11 mouse cellular contexts compared by ENCODE assay signal in the genomic region with DNA sequence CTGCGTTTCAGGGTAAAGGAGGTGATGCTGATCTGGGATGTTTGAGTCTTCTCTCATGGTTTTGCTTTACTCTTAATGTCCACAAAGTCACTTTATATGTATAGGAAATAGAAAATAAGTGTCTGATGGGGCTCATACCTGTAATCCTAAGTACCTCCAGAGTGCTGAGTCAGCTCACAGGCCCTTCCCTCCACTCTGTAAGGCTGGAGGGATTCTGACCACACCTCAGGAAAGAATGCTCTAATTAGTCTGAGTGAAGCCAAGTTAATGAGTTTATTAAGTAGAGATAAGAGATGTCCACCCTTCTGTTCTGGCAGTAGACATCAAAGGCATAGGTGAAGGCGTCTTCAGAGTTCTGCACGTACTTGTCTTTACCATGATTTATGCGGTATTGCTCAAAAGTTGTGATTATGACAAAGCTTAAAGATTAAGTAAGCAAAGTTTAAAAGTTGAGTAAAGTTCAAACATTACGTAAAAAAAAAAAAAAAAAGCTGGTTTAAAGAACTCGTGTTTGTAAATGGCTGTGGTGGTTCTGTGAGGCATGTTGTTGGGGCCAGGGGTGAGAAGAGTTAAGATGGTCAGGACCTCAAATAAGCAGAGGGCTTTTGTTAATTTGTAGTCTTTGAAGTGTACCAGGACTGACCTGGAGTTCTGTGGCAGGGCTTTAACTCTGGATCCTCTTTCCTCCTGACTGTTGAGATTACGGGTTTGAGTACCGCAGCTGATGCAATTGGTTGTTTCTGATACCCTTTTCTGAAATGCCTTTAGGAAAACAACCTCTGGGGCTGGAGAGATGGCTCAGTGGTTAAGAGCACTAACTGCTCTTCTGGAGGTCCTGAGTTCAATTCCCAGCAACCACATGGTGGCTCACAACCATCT. TPM values are rescaled to one million over a fixed set of nuclear protein-coding genes. Genes with fewer than 3 reads are reported as not detected.
DNase-seq lines count a peak whose midpoint lies in the region; ATAC-seq and TF ChIP-seq lines count a peak whose summit lies in the region.
"Had no signal": no experiment of that assay in that cellular context is flagged by ENCODE, and none has a peak within 500 bp of the region (broad histone marks: within the 10 kb centered on the region; RNA-seq: fewer than 3 reads in every experiment).

No protein-coding gene starts in this region.

- H3K9ac ChIP-seq in kidney, embryonic 15.5 days = no peak overlapping the region
- H3K9ac ChIP-seq in ES-E14 (ENCODE audit: insufficient read depth, low read depth, low read length, poor library complexity, severe bottlenecking) = no peak overlapping the region
- H3K9ac ChIP-seq in liver, embryonic 11.5 days (ENCODE audit: low read depth, low read length) = no peak overlapping the region

- TF ChIP-seq POLR2A in bone marrow macrophage, adult 2 months (IDR thresholded peaks at IDR 0.05; ENCODE audit: borderline replicate concordance, low read depth, low read length) = no peak

- H3K4me3 ChIP-seq in kidney, embryonic 15.5 days (replicated peaks) = no peak overlapping the region
- H3K4me3 ChIP-seq in ES-E14 (ENCODE audit: insufficient read depth in 1 of 2, low read depth in 1 of 2, low read length in 2 of 2, poor library complexity in 1 of 2, severe bottlenecking in 1 of 2) = peak overlapping the region in 1 of 2 experiments; percentile 67; a peak in 1 of 4 replicates
- H3K4me3 ChIP-seq in bone marrow macrophage, adult 2 months (ENCODE audit: insufficient read depth, low read length) = 0 out of 2 replicates have a peak overlapping the region, but pooled peaks have one; percentile 4
- H3K4me3 ChIP-seq in liver, embryonic 11.5 days (ENCODE audit: low read depth, low read length) = peak overlapping the region; percentile 52

- no peak for TF ChIP-seq CTCF in bone marrow macrophage, adult 2 months (IDR thresholded peaks at IDR 0.05; ENCODE audit: low read depth, low read length)

- H3K36me3 ChIP-seq in kidney, embryonic 15.5 days = no peaks in the 10 kb centered on the region
- no peaks in the 10 kb centered on the region for H3K36me3 ChIP-seq in ES-E14 (ENCODE audit: control insufficient read depth, insufficient read depth, low read length, poor library complexity, severe bottlenecking)
- no peaks in the 10 kb centered on the region for H3K36me3 ChIP-seq in liver, embryonic 11.5 days (ENCODE audit: control insufficient read depth, insufficient read depth, low read length)
- H3K36me3 ChIP-seq: forebrain, embryonic 12.5 days had no signal

- no peak for ATAC-seq in kidney, embryonic 15.5 days (replicated peaks; ENCODE audit: low FRiP score)
- ATAC-seq in liver, embryonic 11.5 days (replicated peaks; ENCODE audit: low FRiP score) = no peak

- H3K4me1 ChIP-seq in kidney, embryonic 15.5 days = peaks cover 43% of the 10 kb centered on the region
- H3K4me1 ChIP-seq in ES-E14 (ENCODE audit: control insufficient read depth in 2 of 2, insufficient read depth in 2 of 2, low read length in 2 of 2, poor library complexity in 1 of 2) = peaks cover 7 to 8% of the 10 kb centered on the region in 2 experiments; a peak in 2 of 4 replicates
- peaks cover 38% of the 10 kb centered on the region for H3K4me1 ChIP-seq in bone marrow macrophage, adult 2 months (ENCODE audit: control insufficient read depth, insufficient read depth, low read length)
- H3K4me1 ChIP-seq in liver, embryonic 11.5 days (replicated peaks; ENCODE audit: control insufficient read depth, insufficient read depth, low read length) = peaks cover 77% of the 10 kb centered on the region

- in situ Hi-C loops in ES-E14 (cut with MboI; ENCODE audit: low sequenced_read_pairs in 2 of 2, unreplicated experiment in 2 of 2) = no loop called here

- H3K4me2 ChIP-seq in kidney, embryonic 15.5 days = peak overlapping the region; percentile 88
- peak overlapping the region; percentile 91 for H3K4me2 ChIP-seq in liver, embryonic 11.5 days

- H3K27ac ChIP-seq in kidney, embryonic 15.5 days = peak overlapping the region; percentile 86; the same call in 1 of the 2 replicates
- no peak overlapping the region; the same call in 1 of the 2 replicates for H3K27ac ChIP-seq in ES-E14 (ENCODE audit: insufficient read depth, low read depth, low read length, poor library complexity, severe bottlenecking)
- no peak overlapping the region for H3K27ac ChIP-seq in bone marrow macrophage, adult 2 months (ENCODE audit: insufficient read depth, low read depth, low read length)
- peak overlapping the region; percentile 95 for H3K27ac ChIP-seq in liver, embryonic 11.5 days (ENCODE audit: low read depth, low read length)

- no peaks in the 10 kb centered on the region for H3K9me3 ChIP-seq in kidney, embryonic 15.5 days (replicated peaks)
- no peaks in the 10 kb centered on the region for H3K9me3 ChIP-seq in ES-E14 (ENCODE audit: control insufficient read depth, insufficient read depth, low read depth, low read length)
- H3K9me3 ChIP-seq in liver, embryonic 11.5 days (ENCODE audit: control insufficient read depth, low read length) = no peaks in the 10 kb centered on the region
- H3K9me3 ChIP-seq: forebrain, embryonic 12.5 days had no signal

- WGBS in kidney, embryonic 15.5 days = 77% methylated on average over 8 of the region's 8 CpGs
- WGBS in liver, embryonic 11.5 days = 45% methylated on average over 8 of the region's 8 CpGs

- DNase-seq in kidney, postnatal 36 days = no peak
- DNase-seq in ES-E14 (ENCODE audit: low read depth, low spot score) = no peak
- DNase-seq in liver, embryonic 11.5 days (ENCODE audit: low spot score) = no peak
- no peak for DNase-seq in right cerebral cortex, adult 2 months (ENCODE audit: low spot score in 2 of 2)
- no peak for DNase-seq in layer of hippocampus, adult 9-11 months
- DNase-seq in layer of hippocampus, postnatal 10 days (ENCODE audit: low spot score in 2 of 2) = no peak

- no peaks in the 10 kb centered on the region for H3K27me3 ChIP-seq in kidney, embryonic 15.5 days
- no peaks in the 10 kb centered on the region for H3K27me3 ChIP-seq in liver, embryonic 11.5 days (replicated peaks; ENCODE audit: control insufficient read depth, insufficient read depth, low read length)
- H3K27me3 ChIP-seq: forebrain, embryonic 12.5 days had no signal

TF ChIP-seq in ES-E14, 5 proteins besides CTCF, POLR2A, EP300 and RAD21:
- TF ChIP-seq HCFC1 (IDR thresholded peaks at IDR 0.05; ENCODE audit: borderline replicate concordance, insufficient read depth, low read length) (no peak), ZNF384 (IDR thresholded peaks at IDR 0.05; ENCODE audit: low read depth, low read length) (no peak), CHD2 (IDR thresholded peaks at IDR 0.05; ENCODE audit: low read depth, low read length) (no peak), ZC3H11A (IDR thresholded peaks at IDR 0.05; ENCODE audit: borderline replicate concordance, low read depth, low read length) (no peak), MAFK (IDR thresholded peaks at IDR 0.05; ENCODE audit: insufficient read depth, low read depth, low read length) (peak; percentile 91)

RNA-seq across cellular contexts. Expression of a gene that starts 4.7 kb away (rescaled TPM):
- 107 and 110 TPM in 2 replicates for polyA plus RNA-seq in kidney, embryonic 15.5 days (2015; fragmentation: Nextera tagmentation; extraction: Ambion mirVana)
- 53.7 and 89.6 TPM in 2 replicates for total RNA-seq in ES-E14 (2012; rRNA removed)
- polyA plus RNA-seq in bone marrow macrophage, adult 2 months (2012; ENCODE audit: insufficient read depth, insufficient read length, missing spikeins) = 173 and 209 TPM in 2 replicates
- polyA plus RNA-seq in liver, embryonic 11.5 days (2014; fragmentation: Nextera tagmentation; extraction: Ambion mirVana) = 172 and 197 TPM in 2 replicates
- total RNA-seq in layer of hippocampus, postnatal 10 days (2021) = 100 to 1,000 TPM; 129 to 134 TPM

RNA-seq across cellular contexts. Expression of a gene that starts 22.6 kb away (rescaled TPM):
- polyA plus RNA-seq in kidney, embryonic 15.5 days (2015; fragmentation: Nextera tagmentation; extraction: Ambion mirVana) = not detected in 2 replicates
- total RNA-seq in ES-E14 (2012; rRNA removed) = not detected in 2 replicates
- polyA plus RNA-seq in bone marrow macrophage, adult 2 months (2012; ENCODE audit: insufficient read depth, insufficient read length, missing spikeins) = not detected in 2 replicates
- 0.38 TPM in 1 of 2 replicates, not detected in the other for polyA plus RNA-seq in liver, embryonic 11.5 days (2014; fragmentation: Nextera tagmentation; extraction: Ambion mirVana)
- total RNA-seq in layer of hippocampus, postnatal 10 days (2021) = not detected
- total RNA-seq: left cerebral cortex, postnatal 36 days; neutrophil, adult 5-6 weeks had no signal
- polyA plus RNA-seq: forebrain, embryonic 12.5 days had no signal

RNA-seq across cellular contexts. Expression of a gene that starts 37.3 kb away (rescaled TPM):
- polyA plus RNA-seq in kidney, embryonic 15.5 days (2015; fragmentation: Nextera tagmentation; extraction: Ambion mirVana) = 300 and 306 TPM in 2 replicates
- 400 and 428 TPM in 2 replicates for total RNA-seq in ES-E14 (2012; rRNA removed)
- polyA plus RNA-seq in bone marrow macrophage, adult 2 months (2012; ENCODE audit: insufficient read depth, insufficient read length, missing spikeins) = 35.2 and 40.5 TPM in 2 replicates
- polyA plus RNA-seq in liver, embryonic 11.5 days (2014; fragmentation: Nextera tagmentation; extraction: Ambion mirVana) = 425 and 431 TPM in 2 replicates
- total RNA-seq in layer of hippocampus, postnatal 10 days (2021) = 100 to 1,000 TPM in 1 of 2 experiments, 10 to 100 TPM in 1; 90.9 to 109 TPM

RNA-seq across cellular contexts. Expression of a gene that starts 37.3 kb away (rescaled TPM):
- 46.2 and 48.1 TPM in 2 replicates for polyA plus RNA-seq in kidney, embryonic 15.5 days (2015; fragmentation: Nextera tagmentation; extraction: Ambion mirVana)
- 54.2 and 56.9 TPM in 2 replicates for total RNA-seq in ES-E14 (2012; rRNA removed)
- polyA plus RNA-seq in bone marrow macrophage, adult 2 months (2012; ENCODE audit: insufficient read depth, insufficient read length, missing spikeins) = 23.3 TPM in 2 replicates
- 37.2 and 41.3 TPM in 2 replicates for polyA plus RNA-seq in liver, embryonic 11.5 days (2014; fragmentation: Nextera tagmentation; extraction: Ambion mirVana)
- total RNA-seq in layer of hippocampus, postnatal 10 days (2021) = 10 to 100 TPM; 50.6 to 55.7 TPM

Comparison
In these comparisons a context has a peak if more than half of its experiments do, and no peak if none do; other contexts are left out.
1. H3K27ac ChIP-seq: peak in kidney, embryonic 15.5 days (single experiment) and liver, embryonic 11.5 days (single experiment); none in ES-E14 (single experiment) and bone marrow macrophage, adult 2 months (single experiment).